Mouse (Mus musculus) limb, embryonic 11.5 days (tissue): ENCODE data around the gene Msi2. TPM values are rescaled to one million over a fixed set of nuclear protein-coding genes. Genes with fewer than 3 reads are reported as not detected.

Experiments
- ATAC-seq: fragments of 200-750 bp; cut with Nextera tagmentation; 2 replicates; pipeline ENCODE4 v1.8.0; 2017; ENCODE audit warnings: low read depth; ENCODE audit not compliant: insufficient number of reproducible peaks, low FRiP score, low TSS enrichment
- DNase-seq: peaks from one replicate; pipeline ENCODE4 v3.0.0-alpha.2; 2015; ENCODE audit warnings: low spot score
- H3K27ac ChIP-seq: fragments of 300-500 bp; sonication (generic); replicated peaks from 2 replicates; pipeline ENCODE4 v1.5.1; 2014; ENCODE audit warnings: low read depth, mild to moderate bottlenecking, low read length
- H3K27me3 ChIP-seq: fragments of 300-500 bp; sonication (generic); 2 replicates; pipeline ENCODE4 v1.6.1; 2014; ENCODE audit warnings: mild to moderate bottlenecking, low read length, mixed read lengths; ENCODE audit not compliant: control insufficient read depth, insufficient read depth
- H3K36me3 ChIP-seq: fragments of 300-500 bp; sonication (generic); 2 replicates; pipeline ENCODE4 v1.6.1; 2014; ENCODE audit warnings: mild to moderate bottlenecking, low read length, moderate library complexity, mixed read lengths; ENCODE audit not compliant: control insufficient read depth, insufficient read depth
- H3K4me1 ChIP-seq: fragments of 300-500 bp; sonication (generic); 2 replicates; pipeline ENCODE4 v1.6.1; 2014; ENCODE audit warnings: low read length, mixed read lengths; ENCODE audit not compliant: control insufficient read depth, insufficient read depth
- H3K4me2 ChIP-seq: fragments of 300-500 bp; sonication (generic); 2 replicates; pipeline ENCODE4 v1.6.1; 2014; ENCODE audit warnings: low read depth, mild to moderate bottlenecking, moderate library complexity; ENCODE audit not compliant: severe bottlenecking
- H3K4me3 ChIP-seq: fragments of 300-500 bp; sonication (generic); 2 replicates; pipeline ENCODE4 v1.5.1; 2014; ENCODE audit warnings: low read depth, low read length
- H3K9ac ChIP-seq: fragments of 300-500 bp; sonication (generic); 2 replicates; pipeline ENCODE4 v1.6.1; 2014; ENCODE audit warnings: mild to moderate bottlenecking, low read length
- H3K9me3 ChIP-seq: fragments of 300-500 bp; sonication (generic); 2 replicates; pipeline ENCODE4 v1.6.1; 2016; ENCODE audit warnings: low read length; ENCODE audit not compliant: control insufficient read depth
- WGBS: fragments of 180-500 bp; shearing (Covaris S2); extraction: QIAGEN DNeasy Blood & Tissue Kit; methylation state at CpG from one replicate; pipeline ENCODE4 v1.1.7; 2014; 5-methylcytosine and 5-hydroxymethylcytosine counted together
- polyA plus RNA-seq: library from polyadenylated mRNA; unstranded; fragments of >200 nt; fragmentation: Nextera tagmentation; extraction: Ambion mirVana; gene quantifications from 2 replicates; pipeline ENCODE4 v1.2.1, GENCODE M21; 2014

Gene Msi2
- polyA plus RNA-seq, 1 experiment from 2014 or later, result 18.1 TPM

GRCm38 (mm10) chr11:88557116-88557768, 161.1 kb downstream of the Msi2 start:
- H3K27ac ChIP-seq, result 0 out of 2 replicates have a peak overlapping the region, but pooled peaks have one; percentile 30
- H3K36me3 ChIP-seq, result no peaks in the 10 kb centered on the region
- no peak overlapping the region for H3K4me3 ChIP-seq
- 41% methylated on average over 4 of the region's 4 CpGs for WGBS
- ATAC-seq, result no peak
- no peaks in the 10 kb centered on the region for H3K27me3 ChIP-seq
- H3K4me1 ChIP-seq, result peaks cover 83% of the 10 kb centered on the region
- no peak overlapping the region for H3K4me2 ChIP-seq
- no peak for DNase-seq
- H3K9me3 ChIP-seq, result no peaks in the 10 kb centered on the region
- H3K9ac ChIP-seq, result peak overlapping the region; percentile 4; the same call in 1 of the 2 replicates

- ATAC-seq, result peak; percentile 52
- H3K4me3 ChIP-seq, result no peak overlapping the region
- peak; percentile 80 for DNase-seq
- peaks cover 87% of the 10 kb centered on the region for H3K4me1 ChIP-seq
- 6% methylated on average over 6 of the region's 6 CpGs for WGBS
- no peaks in the 10 kb centered on the region for H3K9me3 ChIP-seq
- no peak overlapping the region for H3K9ac ChIP-seq
- H3K27ac ChIP-seq, result peak overlapping the region; percentile 60
- no peaks in the 10 kb centered on the region for H3K36me3 ChIP-seq
- peak overlapping the region; percentile 3 for H3K4me2 ChIP-seq
- no peaks in the 10 kb centered on the region for H3K27me3 ChIP-seq
These were observed 162.3 kb downstream of the Msi2 start for GRCm38 (mm10) chr11:88555902-88556549.

- Histone ChIP-seq H3K4me3 (no peak overlapping the region), H3K27ac (peak overlapping the region; percentile 60)
These were observed 163.0 kb downstream of the Msi2 start for GRCm38 (mm10) chr11:88555232-88555818.

GRCm38 (mm10) chr11:88553521-88554310, 164.6 kb downstream of the Msi2 start:
- ATAC-seq, result no peak
- no peaks in the 10 kb centered on the region for H3K27me3 ChIP-seq
- H3K4me2 ChIP-seq, result no peak overlapping the region
- H3K9me3 ChIP-seq, result no peaks in the 10 kb centered on the region
- H3K4me3 ChIP-seq, result no peak overlapping the region
- no peaks in the 10 kb centered on the region for H3K36me3 ChIP-seq
- WGBS, result 60% methylated on average over 11 of the region's 11 CpGs
- DNase-seq, result no peak
- no peak overlapping the region; the same call in 1 of the 2 replicates for H3K27ac ChIP-seq
- peaks cover 90% of the 10 kb centered on the region for H3K4me1 ChIP-seq
- H3K9ac ChIP-seq, result no peak overlapping the region

More at GRCm38 (mm10) chr11:88555232-88555818, 163.0 kb downstream of the Msi2 start:
- Histone ChIP-seq H3K9me3 (no peaks in the 10 kb centered on the region), H3K9ac (no peak overlapping the region), H3K27me3 (no peaks in the 10 kb centered on the region), H3K4me1 (peaks cover 89% of the 10 kb centered on the region), H3K4me2 (peak overlapping the region; percentile 3; the same call in 1 of the 2 replicates), H3K36me3 (no peaks in the 10 kb centered on the region)
- 12% methylated on average over 8 of the region's 8 CpGs for WGBS
- ATAC-seq, result no peak
- DNase-seq, result no peak

GRCm38 (mm10) chr11:88552987-88553386, 165.3 kb downstream of the Msi2 start:
- Histone ChIP-seq H3K36me3 (no peaks in the 10 kb centered on the region), H3K27me3 (no peaks in the 10 kb centered on the region), H3K4me1 (peaks cover 90% of the 10 kb centered on the region), H3K27ac (no peak overlapping the region; the same call in 1 of the 2 replicates), H3K9me3 (no peaks in the 10 kb centered on the region), H3K9ac (no peak overlapping the region), H3K4me3 (no peak overlapping the region), H3K4me2 (no peak overlapping the region)
- peak; percentile 72 for DNase-seq
- 18% methylated on average over 8 of the region's 8 CpGs for WGBS
- no peak for ATAC-seq

GRCm38 (mm10) chr11:88552385-88552784, 165.9 kb downstream of the Msi2 start:
- Histone ChIP-seq H3K36me3 (no peaks in the 10 kb centered on the region), H3K27ac (no peak overlapping the region), H3K4me1 (peaks cover 89% of the 10 kb centered on the region), H3K9me3 (no peaks in the 10 kb centered on the region), H3K9ac (no peak overlapping the region), H3K4me2 (no peak overlapping the region), H3K27me3 (no peaks in the 10 kb centered on the region), H3K4me3 (no peak overlapping the region)
- ATAC-seq (no peak), DNase-seq (no peak)
- WGBS, result 68% methylated on average over 6 of the region's 6 CpGs

GRCm38 (mm10) chr11:88551034-88551433, 167.3 kb downstream of the Msi2 start:
- no peaks in the 10 kb centered on the region for H3K27me3 ChIP-seq
- DNase-seq (peak; percentile 60), ATAC-seq (no peak)
- no peak overlapping the region for H3K4me2 ChIP-seq
- peaks cover 86% of the 10 kb centered on the region for H3K4me1 ChIP-seq
- no peak overlapping the region for H3K4me3 ChIP-seq
- H3K36me3 ChIP-seq, result no peaks in the 10 kb centered on the region
- peak overlapping the region; percentile 59 for H3K27ac ChIP-seq
- no peaks in the 10 kb centered on the region for H3K9me3 ChIP-seq
- WGBS, result 2% methylated on average over 3 of the region's 3 CpGs
- no peak overlapping the region for H3K9ac ChIP-seq
